ENCODE assay signal across 11 mouse cellular contexts in the genomic region with DNA sequence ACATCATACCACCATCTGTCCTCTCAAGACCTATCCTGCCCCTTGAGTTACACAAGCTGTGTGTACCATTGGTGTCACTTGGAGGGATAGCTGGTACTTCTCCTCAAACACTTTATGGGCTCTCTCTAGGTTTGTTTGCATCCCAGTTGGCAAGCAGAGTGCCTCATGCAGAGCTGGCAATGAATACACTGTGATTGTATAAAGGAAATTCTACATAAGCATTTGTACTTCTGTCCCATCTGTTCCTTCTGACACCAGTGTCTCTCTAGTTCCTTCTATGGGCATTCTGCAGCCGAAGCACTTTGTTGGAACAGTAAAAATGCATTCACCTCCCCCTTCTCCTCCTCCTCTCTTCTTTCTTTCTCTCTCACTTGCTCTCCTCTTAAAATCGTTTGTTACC.
DNase-seq lines count a peak whose midpoint lies in the region; ATAC-seq lines count a peak whose summit lies in the region.
"Had no signal": no experiment of that assay in that cellular context is flagged by ENCODE, and none has a peak within 500 bp of the region (broad histone marks: within the 10 kb centered on the region; RNA-seq: fewer than 3 reads in every experiment).

No protein-coding gene starts in this region.

- DNase-seq in cerebellum, postnatal 4 days (ENCODE audit: low spot score in 2 of 2) = no peak
- DNase-seq in layer of hippocampus, adult 8-10 months (ENCODE audit: low spot score in 2 of 2) = peak; percentile 8 to 11
- no peak for DNase-seq in layer of hippocampus, postnatal 10 days (ENCODE audit: low spot score in 2 of 2)
- DNase-seq in cerebellum, postnatal 25 days = peak; percentile 31 to 48
- DNase-seq in right cerebral cortex, postnatal 10 days (ENCODE audit: low spot score in 2 of 2) = peak; percentile 17 to 28
- no peak for DNase-seq in ovary, postnatal 36 days (ENCODE audit: low spot score)
- DNase-seq in adrenal gland, postnatal 36 days = no peak
- DNase-seq: adrenal gland, adult 2 months; heart, postnatal 36 days; kidney, postnatal 25 days had no signal

- peak; percentile 31; the same call in 1 of the 2 replicates for ATAC-seq in cerebellum, adult (ENCODE audit: insufficient number of reproducible peaks, low FRiP score, low TSS enrichment)

Comparison
In these comparisons a context has a peak if more than half of its experiments do, and no peak if none do; other contexts are left out.
1. DNase-seq: peak in layer of hippocampus, adult 8-10 months (2 of 2), cerebellum, postnatal 25 days (2 of 2) and right cerebral cortex, postnatal 10 days (2 of 2); none in cerebellum, postnatal 4 days (0 of 2), layer of hippocampus, postnatal 10 days (0 of 2), ovary, postnatal 36 days (single experiment) and adrenal gland, postnatal 36 days (0 of 2).